Comparison of ENCODE assay signal across 14 mouse cellular contexts in the genomic region with DNA sequence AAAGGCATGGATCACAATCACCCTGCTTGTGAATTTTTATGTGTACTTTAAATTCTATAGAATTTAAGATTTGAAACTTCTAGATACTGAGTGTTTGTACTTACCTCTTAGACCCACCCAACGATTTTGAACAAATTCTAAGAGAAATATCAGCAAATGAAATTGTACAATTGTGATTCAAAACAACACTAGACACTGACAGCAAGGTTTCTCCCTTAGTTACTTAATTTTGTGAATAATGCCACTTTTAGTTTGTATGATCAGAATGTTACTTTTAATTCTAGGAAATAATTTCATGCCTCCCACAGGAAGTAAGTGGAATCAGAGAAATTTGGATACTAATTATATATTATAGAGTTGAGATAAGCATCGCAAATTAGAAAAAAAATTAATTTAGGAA. TPM values are rescaled to one million over a fixed set of nuclear protein-coding genes. Genes with fewer than 3 reads are reported as not detected.
"Had no signal": no experiment of that assay in that cellular context is flagged by ENCODE, and none has a peak within 500 bp of the region (broad histone marks: within the 10 kb centered on the region; RNA-seq: fewer than 3 reads in every experiment).

No protein-coding gene starts in this region.

- H3K9me3 ChIP-seq: kidney, embryonic 15.5 days; liver, embryonic 12.5 days; lung, embryonic 15.5 days; neural tube, embryonic 15.5 days had no signal

- DNase-seq: kidney, adult 2 months; kidney, postnatal 14 days; lung, postnatal 14 days; right cerebral cortex, adult 18-20 months; thymus, adult 18-20 months; thymus, postnatal 14 days had no signal

- H3K4me3 ChIP-seq: kidney, embryonic 15.5 days; liver, embryonic 12.5 days; lung, embryonic 15.5 days; myocyte; neural tube, embryonic 15.5 days had no signal

- H3K4me2 ChIP-seq: kidney, embryonic 15.5 days; liver, embryonic 12.5 days; lung, embryonic 15.5 days; neural tube, embryonic 15.5 days had no signal

- H3K4me1 ChIP-seq: liver, embryonic 12.5 days; lung, embryonic 15.5 days had no signal

- H3K27ac ChIP-seq: kidney, embryonic 15.5 days; liver, embryonic 12.5 days; lung, embryonic 15.5 days; neural tube, embryonic 15.5 days; stomach, postnatal 0 days had no signal

- H3K9ac ChIP-seq: kidney, embryonic 15.5 days; liver, embryonic 12.5 days; lung, embryonic 15.5 days; neural tube, embryonic 15.5 days had no signal

- H3K36me3 ChIP-seq: kidney, embryonic 15.5 days; liver, embryonic 12.5 days; lung, embryonic 15.5 days; neural tube, embryonic 15.5 days had no signal

- ATAC-seq: intestine, embryonic 16.5 days; liver, embryonic 12.5 days had no signal

RNA-seq across cellular contexts. Expression of a gene that starts 20.2 kb away (rescaled TPM):
- polyA plus RNA-seq: large intestine, adult 2 months; liver, embryonic 12.5 days; stomach, postnatal 0 days had no signal
